Mouse (Mus musculus): ENCODE data around the gene Slc35a1.

The Slc35a1 gene

GRCm38 (mm10) chr4:34686874-34687567, at the start of gene Slc35a1:
Slc35a1 (minus strand) TSS chr4:34687438.
- in situ Hi-C loops (cut with MboI; ENCODE audit: unreplicated experiment in 2 of 2), result loop anchor here (5.0 to 25.0 kb wide), 2 partner anchors 90 to 225 kb away; partner anchors contain the start of gene Smim8 (in 1 of the 2)

DNA sequence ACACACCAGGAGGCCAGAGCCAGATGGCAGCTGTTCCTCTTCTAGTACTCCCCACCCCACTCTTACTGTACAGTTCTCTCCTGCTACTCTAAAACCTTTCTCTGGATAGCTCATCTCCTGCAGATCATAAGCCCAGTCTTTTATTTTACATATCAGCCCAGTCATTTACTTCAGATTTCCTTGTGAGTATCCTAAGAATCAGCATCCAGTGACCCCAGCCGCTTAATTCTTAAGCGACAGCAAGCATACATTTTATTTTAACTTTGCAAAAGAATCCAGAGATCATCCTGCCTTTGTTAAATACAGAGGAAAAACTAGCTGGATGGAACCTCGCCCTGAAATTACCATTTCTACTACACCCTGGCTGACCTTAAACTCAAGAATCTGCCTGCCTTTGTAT, 47.2 kb upstream of the Slc35a1 start:
- in situ Hi-C loops (cut with MboI; ENCODE audit: unreplicated experiment in 2 of 2), result loop anchor here (10.0 to 25.0 kb wide), 2 partner anchors 1322 to 1340 kb away; no protein-coding TSS in a partner anchor

- in situ Hi-C loops (cut with MboI; ENCODE audit: unreplicated experiment in 2 of 2), result loop anchor here (10.0 to 25.0 kb wide), 2 partner anchors 1321 to 1339 kb away; no protein-coding TSS in a partner anchor
These were observed 46.2 kb upstream of the Slc35a1 start for GRCm38 (mm10) chr4:34733415-34733814.

GRCm38 (mm10) chr4:34729851-34730341, 42.7 kb upstream of the Slc35a1 start, which contains the start of gene Cfap206:
Cfap206 (minus strand) TSS chr4:34730206.
- in situ Hi-C loops (cut with MboI; ENCODE audit: unreplicated experiment in 2 of 2), result loop anchor here (10.0 to 25.0 kb wide), 2 partner anchors 1318 to 1335 kb away; no protein-coding TSS in a partner anchor

DNA sequence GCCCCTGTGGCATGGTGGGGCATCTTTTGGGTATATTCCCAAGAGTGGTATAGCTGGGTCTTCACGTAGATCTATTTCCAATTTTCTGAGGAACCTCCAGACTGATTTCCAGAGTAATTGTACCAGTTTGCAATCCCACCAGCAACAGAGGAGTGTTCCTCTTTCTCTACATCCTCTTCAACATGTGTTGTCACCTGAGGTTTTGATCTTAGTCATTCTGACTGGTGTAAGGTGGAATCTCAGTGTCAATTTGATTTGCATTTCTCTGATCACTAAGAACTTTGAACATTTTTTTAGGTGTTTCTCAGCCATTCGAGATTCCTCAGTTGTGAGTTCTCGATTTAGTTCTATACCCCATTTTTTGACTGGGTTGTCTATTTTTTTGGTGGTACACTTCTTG, 38.5 kb upstream of the Slc35a1 start:
- in situ Hi-C loops (cut with MboI; ENCODE audit: unreplicated experiment in 2 of 2), result loop anchor here in 1 of 2 experiments (25.0 kb wide), 1 partner anchor 1313 kb away; no protein-coding TSS in a partner anchor

DNA sequence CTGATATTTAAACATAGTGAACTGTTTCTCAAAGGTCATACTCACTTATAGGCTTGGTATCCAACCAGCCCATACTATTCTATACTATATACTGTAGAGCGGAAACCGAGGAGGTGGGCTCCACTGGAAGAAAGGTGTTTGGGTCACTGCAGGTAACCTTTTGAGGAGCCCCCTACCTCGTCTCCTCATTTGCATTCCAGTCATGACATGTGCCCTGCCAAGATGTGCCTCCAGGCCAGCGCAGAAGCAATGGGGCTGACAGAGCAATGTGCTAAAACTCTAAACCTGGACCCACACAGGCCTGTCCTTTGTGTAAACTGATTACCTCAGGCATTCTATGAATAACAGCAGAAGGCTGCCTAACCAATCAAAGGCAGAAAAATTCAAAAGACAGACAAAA, 37.1 kb upstream of the Slc35a1 start:
- in situ Hi-C loops (cut with MboI; ENCODE audit: unreplicated experiment in 2 of 2), result no loop called here

GRCm38 (mm10) chr4:34723186-34723585, 35.9 kb upstream of the Slc35a1 start:
- in situ Hi-C loops (cut with MboI; ENCODE audit: unreplicated experiment in 2 of 2), result no loop called here

- in situ Hi-C loops (cut with MboI; ENCODE audit: unreplicated experiment in 2 of 2), result no loop called here
These were observed 33.1 kb upstream of the Slc35a1 start for GRCm38 (mm10) chr4:34720127-34720895.

DNA sequence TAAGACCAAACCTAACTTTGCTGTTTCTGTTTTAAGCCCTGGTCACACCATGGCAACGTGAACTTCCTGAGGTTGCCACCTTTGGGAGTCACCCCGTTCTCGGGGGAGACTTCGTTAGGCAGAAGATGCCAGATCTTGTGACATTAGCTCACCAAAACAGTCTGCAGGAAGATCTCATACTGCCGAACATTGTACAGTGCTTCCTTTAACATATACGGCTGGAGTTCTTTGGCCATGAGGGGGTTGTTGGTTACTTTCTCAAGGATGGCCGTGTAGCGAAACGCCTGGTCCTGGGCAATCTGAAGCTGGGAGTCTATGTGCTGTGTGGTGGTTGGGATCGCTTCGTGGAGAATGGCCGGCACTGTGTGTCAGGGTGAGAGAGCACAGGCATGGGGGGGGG, 32.2 kb upstream of the Slc35a1 start:
- in situ Hi-C loops (cut with MboI; ENCODE audit: unreplicated experiment in 2 of 2), result no loop called here

GRCm38 (mm10) chr4:34715062-34715461, 27.8 kb upstream of the Slc35a1 start:
- in situ Hi-C loops (cut with MboI; ENCODE audit: unreplicated experiment in 2 of 2), result no loop called here

DNA sequence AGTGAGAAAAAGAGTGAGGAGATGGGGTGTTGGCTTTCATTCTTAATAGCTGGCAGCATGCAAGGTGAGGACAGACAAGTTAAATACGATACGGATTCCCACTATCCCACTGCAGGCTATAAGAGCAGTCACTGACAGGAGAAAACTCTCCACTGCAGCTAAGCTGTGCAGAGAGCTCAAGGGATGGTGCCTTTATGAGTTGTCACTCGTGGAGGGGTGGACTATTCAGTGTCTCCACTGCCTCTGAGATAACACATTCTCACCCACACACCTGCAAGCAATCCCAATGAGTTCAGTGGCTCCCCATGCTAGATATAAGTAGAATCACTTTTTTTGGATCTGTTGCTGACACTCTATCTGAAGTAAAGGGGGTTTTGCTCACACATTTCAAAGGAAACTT, 20.9 kb upstream of the Slc35a1 start:
- in situ Hi-C loops (cut with MboI; ENCODE audit: unreplicated experiment in 2 of 2), result no loop called here

DNA sequence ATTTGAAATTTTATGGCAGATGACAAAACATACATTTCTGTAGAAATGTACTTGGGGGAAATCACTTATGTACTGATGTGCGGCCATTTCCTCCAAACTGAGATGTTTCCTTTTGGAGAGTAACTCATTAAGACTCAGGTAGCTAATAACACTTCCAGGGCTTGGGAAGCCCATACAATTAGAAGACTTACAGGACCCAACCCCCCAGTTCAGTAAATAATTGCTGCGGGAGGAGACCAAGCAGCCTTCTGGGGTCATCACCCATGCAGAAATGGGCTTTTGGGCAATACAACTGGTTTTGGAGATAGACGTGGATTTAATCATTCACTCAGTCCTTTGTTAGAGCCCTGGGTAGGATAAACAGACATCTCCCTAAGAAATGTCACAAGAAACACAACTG, 20.0 kb upstream of the Slc35a1 start:
- in situ Hi-C loops (cut with MboI; ENCODE audit: unreplicated experiment in 2 of 2), result no loop called here

DNA sequence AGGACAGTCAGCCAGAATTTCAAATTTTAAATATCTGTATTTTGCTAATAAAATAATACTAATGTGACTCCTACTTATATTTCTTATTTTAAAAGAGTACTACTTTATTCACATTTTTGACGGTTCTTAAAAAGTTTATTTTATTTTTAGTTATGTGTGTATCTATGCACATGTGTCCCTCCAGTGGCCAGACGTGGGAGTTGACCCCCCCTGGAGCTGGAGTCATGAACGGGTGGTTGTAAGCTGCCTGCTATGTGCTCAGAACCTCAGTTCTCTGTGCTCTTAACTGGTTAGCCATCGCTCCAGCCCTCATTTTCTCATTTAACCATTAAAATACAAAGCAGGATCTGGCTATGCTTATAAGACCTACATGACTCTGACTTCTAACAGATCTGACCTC, 15.8 kb upstream of the Slc35a1 start:
- in situ Hi-C loops (cut with MboI; ENCODE audit: unreplicated experiment in 2 of 2), result no loop called here

DNA sequence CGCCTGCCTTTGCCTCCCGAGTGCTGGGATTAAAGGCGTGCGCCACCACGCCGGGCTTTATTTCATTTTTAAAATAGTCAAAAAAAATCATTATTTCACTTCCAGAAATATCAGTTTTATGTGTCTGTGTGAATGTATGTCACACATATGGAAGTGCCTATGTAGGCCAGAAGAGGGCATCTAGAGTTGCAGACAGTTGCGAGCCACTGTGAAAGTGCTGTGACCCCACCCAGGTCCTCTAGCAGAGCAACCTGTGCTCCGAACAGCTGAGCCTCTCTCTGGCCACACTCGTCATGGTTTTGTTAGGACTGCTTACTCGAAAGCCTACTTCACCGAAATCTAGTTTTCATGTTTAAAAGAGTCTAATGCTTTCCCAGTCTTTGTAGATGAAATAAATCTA, 15.0 kb upstream of the Slc35a1 start:
- in situ Hi-C loops (cut with MboI; ENCODE audit: unreplicated experiment in 2 of 2), result no loop called here

- in situ Hi-C loops (cut with MboI; ENCODE audit: unreplicated experiment in 2 of 2), result no loop called here
These were observed 14.3 kb upstream of the Slc35a1 start for GRCm38 (mm10) chr4:34701528-34701927.

DNA sequence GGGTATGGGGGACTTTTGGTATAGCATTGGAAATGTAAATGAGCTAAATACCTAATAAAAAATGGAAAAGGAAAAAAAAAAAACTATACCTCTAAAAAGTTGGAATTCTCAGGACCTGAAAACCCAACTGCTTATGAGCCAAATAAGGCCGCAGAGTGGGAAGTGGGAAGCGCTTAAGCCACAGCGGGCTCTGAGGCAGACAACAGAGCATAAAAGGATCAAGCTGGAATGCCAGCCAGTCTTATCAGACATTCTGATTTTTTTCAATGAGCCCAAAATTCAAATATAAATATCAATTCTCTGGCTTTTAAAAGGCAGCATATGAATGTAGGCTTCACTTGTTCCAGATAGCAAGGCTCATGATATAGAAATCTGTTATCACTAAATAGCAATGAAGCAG, 783 bp upstream of the Slc35a1 start:
- in situ Hi-C loops (cut with MboI; ENCODE audit: unreplicated experiment in 2 of 2), result loop anchor here (5.0 to 25.0 kb wide), 2 partner anchors 89 to 224 kb away; partner anchors contain the start of gene Smim8 (in 1 of the 2)

DNA sequence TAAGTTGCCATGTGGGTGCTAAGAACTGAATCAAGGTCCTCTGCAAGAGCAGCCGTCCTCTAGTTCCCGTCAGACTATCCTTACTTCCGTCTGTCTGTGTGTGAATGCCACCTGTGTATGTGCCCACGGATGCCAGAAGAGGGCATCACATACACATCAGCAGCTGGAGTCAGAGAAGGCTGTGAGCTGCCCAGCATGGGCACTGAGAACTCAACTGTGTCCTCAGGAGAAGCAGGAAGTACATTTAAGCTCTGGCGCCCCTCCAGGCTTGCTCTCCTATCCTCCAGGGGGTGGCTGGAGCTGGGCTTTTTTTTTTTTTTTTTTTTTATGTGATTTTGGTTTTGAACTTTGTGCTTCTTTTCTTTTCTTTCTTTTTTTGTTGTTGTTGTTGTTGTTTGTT, 6.7 kb downstream of the Slc35a1 start:
- in situ Hi-C loops (cut with MboI; ENCODE audit: unreplicated experiment in 2 of 2), result loop anchor here in 1 of 2 experiments (25.0 kb wide), 1 partner anchor 232 kb away; no protein-coding TSS in a partner anchor

- in situ Hi-C loops (cut with MboI; ENCODE audit: unreplicated experiment in 2 of 2), result no loop called here
These were observed 13.5 kb downstream of the Slc35a1 start for GRCm38 (mm10) chr4:34673721-34674120.

GRCm38 (mm10) chr4:34667923-34668322, 19.3 kb downstream of the Slc35a1 start:
- in situ Hi-C loops (cut with MboI; ENCODE audit: unreplicated experiment in 2 of 2), result no loop called here

GRCm38 (mm10) chr4:34661927-34662326, 25.3 kb downstream of the Slc35a1 start:
- in situ Hi-C loops (cut with MboI; ENCODE audit: unreplicated experiment in 2 of 2), result no loop called here

DNA sequence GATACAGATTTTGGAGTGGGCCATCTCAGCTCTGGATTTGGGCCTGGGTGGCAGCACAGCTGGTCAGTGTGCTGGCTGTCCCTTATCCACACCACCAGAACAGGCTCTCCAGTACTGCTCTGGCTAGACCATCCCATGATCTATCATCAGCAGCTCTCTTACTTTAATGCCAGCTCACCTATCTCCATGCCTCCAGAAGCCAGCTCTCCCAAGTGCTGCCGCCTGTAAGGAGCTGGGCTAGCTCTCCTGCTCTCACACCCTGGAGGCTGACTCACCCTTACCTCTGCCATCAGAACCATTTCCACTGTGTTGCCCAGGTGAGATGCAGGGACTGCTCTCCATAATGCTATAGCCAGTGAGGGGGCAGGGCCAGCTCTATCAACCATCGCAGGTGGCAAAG, 25.7 kb downstream of the Slc35a1 start:
- in situ Hi-C loops (cut with MboI; ENCODE audit: unreplicated experiment in 2 of 2), result no loop called here

Data from v-Abl transformed pro-B cells (cell line).